Comparison of ENCODE assay signal across 7 mouse cellular contexts in the genomic region with DNA sequence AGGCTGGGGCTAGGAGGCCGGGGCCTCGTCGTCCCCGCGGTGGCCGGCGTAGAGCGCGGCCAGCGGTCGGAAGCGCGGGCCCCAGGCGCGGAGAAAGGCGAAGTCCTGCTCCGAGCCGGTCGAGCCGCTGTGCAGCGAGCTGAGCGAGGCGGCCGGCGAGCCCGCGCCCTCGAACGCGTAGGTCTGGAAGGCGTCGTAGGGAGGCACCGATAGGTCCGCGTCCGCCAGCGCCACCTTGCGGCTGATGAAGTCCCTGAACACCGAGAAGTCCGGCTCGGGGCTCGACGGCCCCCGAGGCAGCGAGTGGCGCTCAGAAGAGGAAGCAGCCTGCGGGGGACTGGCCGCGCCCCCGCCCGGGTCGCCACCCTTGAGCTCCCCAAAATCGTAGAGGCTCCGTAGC. TPM values are rescaled to one million over a fixed set of nuclear protein-coding genes. Genes with fewer than 3 reads are reported as not detected.
DNase-seq lines count a peak whose midpoint lies in the region; ATAC-seq and TF ChIP-seq lines count a peak whose summit lies in the region.

No protein-coding gene starts in this region.

- TF ChIP-seq POLR2A in bone marrow macrophage, adult 2 months (IDR thresholded peaks at IDR 0.05; ENCODE audit: borderline replicate concordance, low read depth, low read length), result no peak

- H3K4me3 ChIP-seq in bone marrow macrophage, adult 2 months (ENCODE audit: insufficient read depth, low read length), result no peak overlapping the region
- peak overlapping the region; percentile 19; the same call in 1 of the 2 replicates for H3K4me3 ChIP-seq in embryonic facial prominence, embryonic 12.5 days
- H3K4me3 ChIP-seq in heart, embryonic 12.5 days, result no peak overlapping the region
- H3K4me3 ChIP-seq in kidney, embryonic 15.5 days (replicated peaks), result peak overlapping the region; percentile 17; the same call in 1 of the 2 replicates
- H3K4me3 ChIP-seq in liver, embryonic 11.5 days (ENCODE audit: low read depth, low read length), result no peak overlapping the region

- WGBS in embryonic facial prominence, embryonic 12.5 days, result under 1% methylated on average over 54 of the region's 54 CpGs
- under 1% methylated on average over 54 of the region's 54 CpGs for WGBS in heart, embryonic 12.5 days
- WGBS in kidney, embryonic 15.5 days, result 1% methylated on average over 53 of the region's 54 CpGs
- 1% methylated on average over 54 of the region's 54 CpGs for whole genome bisulfite sequencing in liver, embryonic 11.5 days

- H3K4me1 ChIP-seq in bone marrow macrophage, adult 2 months (ENCODE audit: control insufficient read depth, insufficient read depth, low read length), result no peaks in the 10 kb centered on the region
- peaks cover 2% of the 10 kb centered on the region; the same call in 1 of the 2 replicates for H3K4me1 ChIP-seq in embryonic facial prominence, embryonic 12.5 days
- H3K4me1 ChIP-seq in heart, embryonic 12.5 days (replicated peaks), result no peaks in the 10 kb centered on the region
- H3K4me1 ChIP-seq in kidney, embryonic 15.5 days, result peaks cover 27% of the 10 kb centered on the region
- peaks cover 3% of the 10 kb centered on the region; the same call in 1 of the 2 replicates for H3K4me1 ChIP-seq in liver, embryonic 11.5 days (replicated peaks; ENCODE audit: control insufficient read depth, insufficient read depth, low read length)

- 0 out of 2 replicates have a peak overlapping the region, but pooled peaks have one; percentile 40 for H3K9ac ChIP-seq in embryonic facial prominence, embryonic 12.5 days
- no peak overlapping the region for H3K9ac ChIP-seq in heart, embryonic 12.5 days
- H3K9ac ChIP-seq in kidney, embryonic 15.5 days, result no peak overlapping the region
- H3K9ac ChIP-seq in liver, embryonic 11.5 days (ENCODE audit: low read depth, low read length), result no peak overlapping the region

- ATAC-seq in embryonic facial prominence, embryonic 12.5 days (ENCODE audit: insufficient number of reproducible peaks, insufficient read depth, low FRiP score, low TSS enrichment), result peak; percentile 76
- ATAC-seq in heart, embryonic 12.5 days (ENCODE audit: insufficient number of reproducible peaks, low FRiP score), result peak; percentile 49; the same call in 1 of the 2 replicates
- ATAC-seq in kidney, embryonic 15.5 days (replicated peaks; ENCODE audit: low FRiP score), result peak; percentile 75
- ATAC-seq in liver, embryonic 11.5 days (replicated peaks; ENCODE audit: low FRiP score), result peak; percentile 64; the same call in 1 of the 2 replicates

- peak; percentile 49; the same call in 1 of the 2 replicates for TF ChIP-seq CTCF in bone marrow macrophage, adult 2 months (IDR thresholded peaks at IDR 0.05; ENCODE audit: low read depth, low read length)

- peaks cover 96% of the 10 kb centered on the region for H3K27me3 ChIP-seq in embryonic facial prominence, embryonic 12.5 days
- H3K27me3 ChIP-seq in heart, embryonic 12.5 days (replicated peaks), result peaks cover 99% of the 10 kb centered on the region
- peaks cover 95% of the 10 kb centered on the region for H3K27me3 ChIP-seq in kidney, embryonic 15.5 days
- peaks cover 91% of the 10 kb centered on the region for H3K27me3 ChIP-seq in liver, embryonic 11.5 days (replicated peaks; ENCODE audit: control insufficient read depth, insufficient read depth, low read length)

- H3K4me2 ChIP-seq in embryonic facial prominence, embryonic 12.5 days (replicated peaks), result peak overlapping the region; percentile 15; the same call in 1 of the 2 replicates
- H3K4me2 ChIP-seq in heart, embryonic 12.5 days, result no peak overlapping the region
- peak overlapping the region; percentile 40; the same call in 1 of the 2 replicates for H3K4me2 ChIP-seq in kidney, embryonic 15.5 days
- no peak overlapping the region for H3K4me2 ChIP-seq in liver, embryonic 11.5 days

- H3K27ac ChIP-seq in bone marrow macrophage, adult 2 months (ENCODE audit: insufficient read depth, low read depth, low read length), result no peak overlapping the region
- no peak overlapping the region for H3K27ac ChIP-seq in embryonic facial prominence, embryonic 12.5 days
- no peak overlapping the region for H3K27ac ChIP-seq in heart, embryonic 12.5 days (ENCODE audit: poor library complexity, severe bottlenecking)
- no peak overlapping the region for H3K27ac ChIP-seq in kidney, embryonic 15.5 days
- H3K27ac ChIP-seq in liver, embryonic 11.5 days (ENCODE audit: low read depth, low read length), result no peak overlapping the region

- H3K9me3 ChIP-seq in embryonic facial prominence, embryonic 12.5 days, result no peaks in the 10 kb centered on the region
- no peaks in the 10 kb centered on the region for H3K9me3 ChIP-seq in heart, embryonic 12.5 days (replicated peaks)
- no peaks in the 10 kb centered on the region for H3K9me3 ChIP-seq in kidney, embryonic 15.5 days (replicated peaks)
- no peaks in the 10 kb centered on the region for H3K9me3 ChIP-seq in liver, embryonic 11.5 days (ENCODE audit: control insufficient read depth, low read length)

- no peaks in the 10 kb centered on the region for H3K36me3 ChIP-seq in embryonic facial prominence, embryonic 12.5 days
- H3K36me3 ChIP-seq in heart, embryonic 12.5 days, result no peaks in the 10 kb centered on the region
- no peaks in the 10 kb centered on the region for H3K36me3 ChIP-seq in kidney, embryonic 15.5 days
- H3K36me3 ChIP-seq in liver, embryonic 11.5 days (ENCODE audit: control insufficient read depth, insufficient read depth, low read length), result no peaks in the 10 kb centered on the region

- DNase-seq in liver, embryonic 11.5 days (ENCODE audit: low spot score), result peak; percentile 77
- peak; percentile 84 for DNase-seq in naive thymus-derived CD4-positive, alpha-beta T cell, adult 2 months (ENCODE audit: low read depth)
- peak; percentile 66 to 70 for DNase-seq in spleen, postnatal 36 days (ENCODE audit: low spot score in 2 of 2)

RNA-seq across cellular contexts. Expression of a gene that starts 21.6 kb away (rescaled TPM):
- polyA plus RNA-seq in bone marrow macrophage, adult 2 months (2012; ENCODE audit: insufficient read depth, insufficient read length, missing spikeins), result not detected in 2 replicates
- not detected in 2 replicates for polyA plus RNA-seq in embryonic facial prominence, embryonic 12.5 days (2016; fragmentation: Nextera tagmentation; extraction: Ambion mirVana)
- not detected in 2 replicates for polyA plus RNA-seq in heart, embryonic 12.5 days (2016; fragmentation: Nextera tagmentation; extraction: Ambion mirVana)
- polyA plus RNA-seq in kidney, embryonic 15.5 days (2015; fragmentation: Nextera tagmentation; extraction: Ambion mirVana), result not detected in 2 replicates
- polyA plus RNA-seq in liver, embryonic 11.5 days (2014; fragmentation: Nextera tagmentation; extraction: Ambion mirVana), result not detected in 2 replicates

RNA-seq across cellular contexts. Expression of a gene that starts 56.7 kb away (rescaled TPM):
- 20.4 and 29.2 TPM in 2 replicates for polyA plus RNA-seq in bone marrow macrophage, adult 2 months (2012; ENCODE audit: insufficient read depth, insufficient read length, missing spikeins)
- polyA plus RNA-seq in embryonic facial prominence, embryonic 12.5 days (2016; fragmentation: Nextera tagmentation; extraction: Ambion mirVana), result 5.2 and 6.5 TPM in 2 replicates
- 7.2 and 7.7 TPM in 2 replicates for polyA plus RNA-seq in heart, embryonic 12.5 days (2016; fragmentation: Nextera tagmentation; extraction: Ambion mirVana)
- 7.4 and 8.4 TPM in 2 replicates for polyA plus RNA-seq in kidney, embryonic 15.5 days (2015; fragmentation: Nextera tagmentation; extraction: Ambion mirVana)
- 5.5 and 7.7 TPM in 2 replicates for polyA plus RNA-seq in liver, embryonic 11.5 days (2014; fragmentation: Nextera tagmentation; extraction: Ambion mirVana)

Comparison
In these comparisons a context has a peak if more than half of its experiments do, and no peak if none do; other contexts are left out.
1. H3K4me3 ChIP-seq: peak in embryonic facial prominence, embryonic 12.5 days (single experiment) and kidney, embryonic 15.5 days (single experiment); none in bone marrow macrophage, adult 2 months (single experiment), heart, embryonic 12.5 days (single experiment) and liver, embryonic 11.5 days (single experiment).
2. H3K4me2 ChIP-seq: peak in embryonic facial prominence, embryonic 12.5 days (single experiment) and kidney, embryonic 15.5 days (single experiment); none in heart, embryonic 12.5 days (single experiment) and liver, embryonic 11.5 days (single experiment).
3. Peak in every context shown above with its lines, with median percentiles within 50 percentile points of each other: ATAC-seq and DNase-seq.